Mouse (Mus musculus): Measurements from ENCODE around the gene BC017158. TPM values are rescaled to one million over a fixed set of nuclear protein-coding genes. Genes with fewer than 3 reads are reported as not detected.
A peak's percentile ranks its signal among the peaks of the same experiment; 100 is the strongest.

The BC017158 gene
- polyA plus RNA-seq, 1 experiment from 2014 or later = 26.3 TPM

- Histone ChIP-seq H3K4me2 (replicated peaks) (no peak overlapping the region), H3K9ac (no peak overlapping the region), H3K27ac (no peak overlapping the region), H3K4me3 (no peak overlapping the region), H3K9me3 (no peaks in the 10 kb centered on the region), H3K4me1 (peaks cover 21% of the 10 kb centered on the region), H3K36me3 (peaks cover 45% of the 10 kb centered on the region), H3K27me3 (no peaks in the 10 kb centered on the region)
- 94% methylated on average over 27 of the region's 27 CpGs for WGBS
- ATAC-seq (ENCODE audit: insufficient number of reproducible peaks, insufficient read depth, low FRiP score, low TSS enrichment) = no peak
Observed at GRCm38 (mm10) chr7:128240131-128240784, 57.7 kb downstream of the BC017158 start.

GRCm38 (mm10) chr7:128238991-128239390 lies 59.0 kb downstream of the BC017158 start:
- Histone ChIP-seq H3K36me3 (peaks cover 34% of the 10 kb centered on the region), H3K4me3 (peak overlapping the region; percentile 67), H3K4me2 (replicated peaks) (peak overlapping the region; percentile 59), H3K9me3 (no peaks in the 10 kb centered on the region), H3K9ac (peak overlapping the region; percentile 34), H3K27ac (peak overlapping the region; percentile 96), H3K4me1 (peaks cover 18% of the 10 kb centered on the region), H3K27me3 (no peaks in the 10 kb centered on the region)
- ATAC-seq (ENCODE audit: insufficient number of reproducible peaks, insufficient read depth, low FRiP score, low TSS enrichment) = no peak
- 25% methylated on average over 4 of the region's 4 CpGs for WGBS

- H3K4me3 ChIP-seq = peak within 1 kb of the TSS; percentile 67
- ATAC-seq (ENCODE audit: insufficient number of reproducible peaks, insufficient read depth, low FRiP score, low TSS enrichment) = peak; percentile 84
- H3K27ac ChIP-seq = peak within 1 kb of the TSS; percentile 96
- peak within 1 kb of the TSS; percentile 73 for H3K4me2 ChIP-seq (replicated peaks)
- no peaks in the 10 kb centered on the region for H3K9me3 ChIP-seq
- H3K27me3 ChIP-seq = no peaks in the 10 kb centered on the region
- peak within 1 kb of the TSS; percentile 67 for H3K9ac ChIP-seq
- under 1% methylated on average over 72 of the region's 72 CpGs for WGBS
- peaks cover 33% of the 10 kb centered on the region for H3K36me3 ChIP-seq
- peaks cover 16% of the 10 kb centered on the region for H3K4me1 ChIP-seq
Observed at GRCm38 (mm10) chr7:128237927-128238778, 59.8 kb downstream of the BC017158 start, which contains the start of gene 9130023H24Rik. 9130023H24Rik (minus strand) TSS chr7:128238031.

GRCm38 (mm10) chr7:128237593-128237926 lies 60.4 kb downstream of the BC017158 start:
- H3K9me3 ChIP-seq = no peaks in the 10 kb centered on the region
- peak overlapping the region; percentile 67 for H3K4me3 ChIP-seq
- H3K4me1 ChIP-seq = peaks cover 16% of the 10 kb centered on the region
- H3K27me3 ChIP-seq = no peaks in the 10 kb centered on the region
- WGBS = under 1% methylated on average over 25 of the region's 25 CpGs
- H3K9ac ChIP-seq = peak overlapping the region; percentile 67
- peak overlapping the region; percentile 96 for H3K27ac ChIP-seq
- ATAC-seq (ENCODE audit: insufficient number of reproducible peaks, insufficient read depth, low FRiP score, low TSS enrichment) = no peak; the same call in 1 of the 2 replicates
- peaks cover 29% of the 10 kb centered on the region for H3K36me3 ChIP-seq
- H3K4me2 ChIP-seq (replicated peaks) = peak overlapping the region; percentile 73

GRCm38 (mm10) chr7:128236856-128237592 lies 60.9 kb downstream of the BC017158 start, which contains the start of gene Armc5:
Armc5 (plus strand) TSS chr7:128237342.
- Histone ChIP-seq H3K36me3 (peaks cover 24% of the 10 kb centered on the region), H3K9ac (peak within 1 kb of the TSS; percentile 67), H3K4me3 (peak within 1 kb of the TSS; percentile 67), H3K27ac (peak within 1 kb of the TSS; percentile 96), H3K4me1 (peaks cover 16% of the 10 kb centered on the region), H3K9me3 (no peaks in the 10 kb centered on the region), H3K4me2 (replicated peaks) (peak within 1 kb of the TSS; percentile 73), H3K27me3 (no peaks in the 10 kb centered on the region)
- 27% methylated on average over 37 of the region's 37 CpGs for WGBS
- ATAC-seq (ENCODE audit: insufficient number of reproducible peaks, insufficient read depth, low FRiP score, low TSS enrichment) = no peak

- peaks cover 16% of the 10 kb centered on the region for H3K4me1 ChIP-seq
- WGBS = 92% methylated on average over 13 of the region's 13 CpGs
- H3K9me3 ChIP-seq = no peaks in the 10 kb centered on the region
- peak overlapping the region; percentile 67; the same call in 1 of the 2 replicates for H3K4me3 ChIP-seq
- peak overlapping the region; percentile 67 for H3K9ac ChIP-seq
- H3K27me3 ChIP-seq = no peaks in the 10 kb centered on the region
- peaks cover 18% of the 10 kb centered on the region for H3K36me3 ChIP-seq
- H3K4me2 ChIP-seq (replicated peaks) = peak overlapping the region; percentile 73
- ATAC-seq (ENCODE audit: insufficient number of reproducible peaks, insufficient read depth, low FRiP score, low TSS enrichment) = no peak
- peak overlapping the region; percentile 96; the same call in 1 of the 2 replicates for H3K27ac ChIP-seq
Observed at GRCm38 (mm10) chr7:128236426-128236825, 61.5 kb downstream of the BC017158 start.

- Histone ChIP-seq H3K36me3 (peaks cover 8% of the 10 kb centered on the region), H3K4me2 (replicated peaks) (no peak overlapping the region), H3K27me3 (no peaks in the 10 kb centered on the region), H3K27ac (no peak overlapping the region), H3K9ac (no peak overlapping the region), H3K4me3 (no peak overlapping the region), H3K9me3 (no peaks in the 10 kb centered on the region), H3K4me1 (peaks cover 16% of the 10 kb centered on the region)
- no peak for ATAC-seq (ENCODE audit: insufficient number of reproducible peaks, insufficient read depth, low FRiP score, low TSS enrichment)
- WGBS = 97% methylated on average over 1 of the region's 1 CpGs
Observed at GRCm38 (mm10) chr7:128235481-128235880, 62.5 kb downstream of the BC017158 start.

- no peak overlapping the region for H3K9ac ChIP-seq
- peaks cover 16% of the 10 kb centered on the region for H3K4me1 ChIP-seq
- ATAC-seq (ENCODE audit: insufficient number of reproducible peaks, insufficient read depth, low FRiP score, low TSS enrichment) = no peak
- no peak overlapping the region for H3K4me2 ChIP-seq (replicated peaks)
- 92% methylated on average over 2 of the region's 2 CpGs for WGBS
- H3K27ac ChIP-seq = no peak overlapping the region
- H3K27me3 ChIP-seq = no peaks in the 10 kb centered on the region
- H3K9me3 ChIP-seq = no peaks in the 10 kb centered on the region
- H3K36me3 ChIP-seq = peaks cover 2% of the 10 kb centered on the region; the same call in 1 of the 2 replicates
- no peak overlapping the region for H3K4me3 ChIP-seq
Observed at GRCm38 (mm10) chr7:128234796-128235195, 63.2 kb downstream of the BC017158 start.

GRCm38 (mm10) chr7:128231741-128232140 lies 66.2 kb downstream of the BC017158 start:
- H3K27ac ChIP-seq = no peak overlapping the region
- H3K4me1 ChIP-seq = peaks cover 4% of the 10 kb centered on the region; the same call in 1 of the 2 replicates
- no peak overlapping the region for H3K9ac ChIP-seq
- no peaks in the 10 kb centered on the region for H3K36me3 ChIP-seq
- no peaks in the 10 kb centered on the region for H3K27me3 ChIP-seq
- no peak overlapping the region for H3K4me2 ChIP-seq (replicated peaks)
- no peak for ATAC-seq (ENCODE audit: insufficient number of reproducible peaks, insufficient read depth, low FRiP score, low TSS enrichment)
- no peaks in the 10 kb centered on the region for H3K9me3 ChIP-seq
- H3K4me3 ChIP-seq = no peak overlapping the region
- 45% methylated on average over 8 of the region's 8 CpGs for WGBS
